ENCODE assay signal across 8 mouse cellular contexts in the genomic region with DNA sequence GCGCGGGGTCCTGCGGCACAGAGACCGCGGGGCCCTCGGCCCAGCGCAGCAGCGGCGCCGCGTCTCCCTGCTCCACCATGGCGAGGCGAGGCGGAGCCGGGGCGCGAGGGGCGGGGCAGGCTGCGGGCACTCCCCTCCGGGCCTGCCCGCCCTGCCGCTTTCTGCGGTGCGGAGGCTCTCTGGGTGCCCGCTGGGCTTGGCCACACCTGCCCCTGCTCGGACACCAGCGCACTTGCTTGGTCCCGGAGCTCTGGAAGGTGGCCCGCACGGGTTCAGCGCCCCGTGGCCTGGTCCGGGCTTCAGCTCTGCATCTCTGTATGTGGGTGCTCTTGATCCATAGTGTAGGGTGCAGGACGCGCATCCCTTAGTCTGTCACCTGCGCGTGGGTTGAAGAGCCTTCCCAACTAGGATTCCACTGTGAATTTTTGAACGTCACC. TPM values are rescaled to one million over a fixed set of nuclear protein-coding genes. Genes with fewer than 3 reads are reported as not detected.
DNase-seq lines count a peak whose midpoint lies in the region; ATAC-seq and TF ChIP-seq lines count a peak whose summit lies in the region.

A gene (minus strand): TSS at position 89 of the 437 bp plus-strand sequence.

- ATAC-seq in CD4-positive, CD25-positive, alpha-beta regulatory T cell, adult 4 months: peak; percentile 76
- ATAC-seq in forebrain, embryonic 14.5 days: peak; percentile 89
- peak; percentile 95 for ATAC-seq in lung, embryonic 14.5 days (ENCODE audit: insufficient read depth)

- H3K4me1 ChIP-seq in brown adipose tissue, adult 24 weeks (ENCODE audit: control insufficient read depth, insufficient read depth, insufficient read length, low read length): no peaks in the 10 kb centered on the region
- H3K4me1 ChIP-seq in forebrain, embryonic 14.5 days (ENCODE audit: control insufficient read depth, insufficient read depth, low read length): peaks cover 20% of the 10 kb centered on the region
- H3K4me1 ChIP-seq in lung, embryonic 14.5 days (ENCODE audit: insufficient read depth): no peaks in the 10 kb centered on the region; the same call in 1 of the 2 replicates
- peaks cover 14% of the 10 kb centered on the region for H3K4me1 ChIP-seq in thymus, adult 2 months (replicated peaks; ENCODE audit: control insufficient read depth, insufficient read depth, low read length)

- intact Hi-C loops in heart, postnatal 14 days (cut with DNase I): loop anchor here (5.0 kb wide), 1 partner anchor 36 kb away; a partner anchor contains a TSS

- H3K36me3 ChIP-seq in forebrain, embryonic 14.5 days (ENCODE audit: control insufficient read depth, insufficient read depth, low read length): no peaks in the 10 kb centered on the region
- H3K36me3 ChIP-seq in lung, embryonic 14.5 days (ENCODE audit: insufficient read depth): no peaks in the 10 kb centered on the region
- H3K36me3 ChIP-seq in thymus, adult 2 months (ENCODE audit: control insufficient read depth, insufficient read depth, low read length): no peaks in the 10 kb centered on the region

- no peak within 1 kb of the TSS for H3K27ac ChIP-seq in brown adipose tissue, adult 24 weeks (replicated peaks; ENCODE audit: low read depth, low read length)
- H3K27ac ChIP-seq in forebrain, embryonic 14.5 days (ENCODE audit: low read depth, low read length): peak within 1 kb of the TSS; percentile 94
- H3K27ac ChIP-seq in layer of hippocampus, adult 2 months: peak within 1 kb of the TSS; percentile 96
- peak within 1 kb of the TSS; percentile 58 for H3K27ac ChIP-seq in lung, embryonic 14.5 days (ENCODE audit: low read depth)
- no peak within 1 kb of the TSS for H3K27ac ChIP-seq in thymus, adult 2 months (ENCODE audit: control insufficient read depth, insufficient read depth, low read length)

- H3K9ac ChIP-seq in forebrain, embryonic 14.5 days (ENCODE audit: low read length): peak within 1 kb of the TSS; percentile 94
- H3K9ac ChIP-seq in lung, embryonic 14.5 days: peak within 1 kb of the TSS; percentile 73

- 0 out of 2 replicates have a peak, but pooled peaks cover 3% of the 10 kb centered on the region for H3K27me3 ChIP-seq in forebrain, embryonic 14.5 days (replicated peaks; ENCODE audit: control insufficient read depth, insufficient read depth, low read length)
- H3K27me3 ChIP-seq in lung, embryonic 14.5 days (ENCODE audit: insufficient read depth, low read length): no peaks in the 10 kb centered on the region
- no peaks in the 10 kb centered on the region for H3K27me3 ChIP-seq in thymus, adult 2 months (ENCODE audit: control insufficient read depth, insufficient read depth, low read length)

- TF ChIP-seq CTCF in layer of hippocampus, adult 2 months (conservative IDR thresholded peaks at IDR 0.05): no peak
- no peak for TF ChIP-seq CTCF in lung, embryonic 14.5 days (IDR thresholded peaks at IDR 0.05; ENCODE audit: low read depth)
- TF ChIP-seq CTCF in thymus, adult 2 months (IDR thresholded peaks at IDR 0.05; ENCODE audit: borderline replicate concordance, control insufficient read depth, extremely low read depth, insufficient read depth, low read length, poor library complexity): peak; percentile 42; the same call in 1 of the 2 replicates

- H3K4me2 ChIP-seq in forebrain, embryonic 14.5 days (ENCODE audit: low read length): peak within 1 kb of the TSS; percentile 79
- peak within 1 kb of the TSS; percentile 88 for H3K4me2 ChIP-seq in lung, embryonic 14.5 days

- H3K4me3 ChIP-seq in brown adipose tissue, adult 24 weeks (ENCODE audit: insufficient read depth, low read depth, low read length): peak within 1 kb of the TSS; percentile 99
- H3K4me3 ChIP-seq in forebrain, embryonic 14.5 days (ENCODE audit: low read depth, low read length): peak within 1 kb of the TSS; percentile 80
- H3K4me3 ChIP-seq in layer of hippocampus, adult 2 months: peak within 1 kb of the TSS; percentile 92
- H3K4me3 ChIP-seq in lung, embryonic 14.5 days (ENCODE audit: low read depth, low read length): peak within 1 kb of the TSS; percentile 73
- H3K4me3 ChIP-seq in thymus, adult 2 months (ENCODE audit: control insufficient read depth, insufficient read depth, low read length): peak within 1 kb of the TSS; percentile 89

- TF ChIP-seq POLR2A in thymus, adult 2 months (IDR thresholded peaks at IDR 0.05; ENCODE audit: control insufficient read depth, extremely low read depth, insufficient read depth, low read length, poor library complexity): peak; percentile 83

- no peaks in the 10 kb centered on the region for H3K9me3 ChIP-seq in forebrain, embryonic 14.5 days (replicated peaks; ENCODE audit: control insufficient read depth, low read length)
- no peaks in the 10 kb centered on the region for H3K9me3 ChIP-seq in lung, embryonic 14.5 days (ENCODE audit: low read depth, low read length)

- WGBS in forebrain, embryonic 14.5 days: 0% methylated on average over 37 of the region's 38 CpGs
- under 1% methylated on average over 37 of the region's 38 CpGs for WGBS in lung, embryonic 14.5 days
- 2% methylated on average over 38 of the region's 38 CpGs for WGBS in thymus, adult 2 months

- DNase-seq in forebrain, embryonic 14.5 days (ENCODE audit: low spot score): peak; percentile 80
- peak; percentile 85 for DNase-seq in heart, postnatal 14 days
- peak; percentile 70 to 77 for DNase-seq in layer of hippocampus, adult 2 months (ENCODE audit: low spot score in 2 of 2)
- peak; percentile 83 for DNase-seq in lung, embryonic 14.5 days
- DNase-seq in ovary, adult 18-20 months (ENCODE audit: low spot score): peak; percentile 66
- peak; percentile 86 for DNase-seq in thymus, adult 2 months

RNA-seq across cellular contexts. Expression of the gene that starts here (rescaled TPM):
- 1 to 10 TPM; 4.1 to 7.9 TPM for polyA plus RNA-seq in CD4-positive, CD25-positive, alpha-beta regulatory T cell, adult 4 months (2017; shearing (Covaris generic))
- polyA plus RNA-seq in brown adipose tissue, adult 24 weeks (2012; ENCODE audit: insufficient read depth, insufficient read length, missing spikeins): 2.8 and 3.7 TPM in 2 replicates
- polyA plus RNA-seq in forebrain, embryonic 14.5 days (2014; fragmentation: Nextera tagmentation; extraction: Ambion mirVana): 35.8 and 38.7 TPM in 2 replicates
- total RNA-seq in heart, postnatal 14 days (2021): 1 to 10 TPM; 3.3 to 3.4 TPM
- total RNA-seq in layer of hippocampus, adult 2 months (2021): 10 to 100 TPM; 42.5 to 47.0 TPM
- polyA plus RNA-seq in lung, embryonic 14.5 days (2014; fragmentation: Nextera tagmentation; extraction: Ambion mirVana): 12.2 and 16.0 TPM in 2 replicates
- polyA plus RNA-seq in thymus, adult 2 months (2012; rRNA removed): 14.7 and 16.3 TPM in 2 replicates

Comparison
In these comparisons a context has a peak if more than half of its experiments do, and no peak if none do; other contexts are left out.
1. RNA of the gene that starts here (total RNA-seq): 42.5 to 47.0 TPM in layer of hippocampus, adult 2 months; 3.3 to 3.4 TPM in heart, postnatal 14 days; every median in the first group is over 4 times any median in the second.
2. H3K27ac ChIP-seq: peak in forebrain, embryonic 14.5 days (single experiment), layer of hippocampus, adult 2 months (single experiment) and lung, embryonic 14.5 days (single experiment); none in brown adipose tissue, adult 24 weeks (single experiment) and thymus, adult 2 months (single experiment).
3. Peak in every context shown above with its lines, with median percentiles within 50 percentile points of each other: ATAC-seq, H3K4me3 ChIP-seq and DNase-seq.